Mouse (Mus musculus) embryo, embryonic 11 days (tissue): ENCODE data around the gene Tacr2.

Experiments used
- DNase-seq: peaks from one replicate; pipeline ENCODE4 v3.0.0-alpha.2; 2015

Tacr2 gene

GRCm38 (mm10) chr10:62242358-62242757 lies 9.9 kb upstream of the Tacr2 start:
- no peak for DNase-seq

- peak; percentile 68 for DNase-seq
Observed at GRCm38 (mm10) chr10:62242896-62243295, 9.3 kb upstream of the Tacr2 start.

- DNase-seq, result no peak
Observed at GRCm38 (mm10) chr10:62244067-62244466, 8.2 kb upstream of the Tacr2 start.

- no peak for DNase-seq
Observed at GRCm38 (mm10) chr10:62247156-62247555, 5.1 kb upstream of the Tacr2 start.

GRCm38 (mm10) chr10:62247815-62248214 lies 4.4 kb upstream of the Tacr2 start:
- no peak for DNase-seq

- DNase-seq, result no peak
Observed at GRCm38 (mm10) chr10:62252496-62253235, 428 bp downstream of the Tacr2 start.

GRCm38 (mm10) chr10:62258298-62258697 lies 6.1 kb downstream of the Tacr2 start:
- DNase-seq, result no peak

GRCm38 (mm10) chr10:62261115-62261886 lies 9.1 kb downstream of the Tacr2 start:
- DNase-seq, result peak; percentile 91

GRCm38 (mm10) chr10:62264299-62264698 lies 12.1 kb downstream of the Tacr2 start:
- no peak for DNase-seq

- no peak for DNase-seq
Observed at GRCm38 (mm10) chr10:62269278-62269677, 17.0 kb downstream of the Tacr2 start.

- peak; percentile 84 for DNase-seq
Observed at GRCm38 (mm10) chr10:62275235-62275634, 23.0 kb downstream of the Tacr2 start.

GRCm38 (mm10) chr10:62277499-62278293 lies 25.5 kb downstream of the Tacr2 start:
- DNase-seq, result no peak

- no peak for DNase-seq
Observed at GRCm38 (mm10) chr10:62279066-62279465, 26.8 kb downstream of the Tacr2 start.

- no peak for DNase-seq
Observed at GRCm38 (mm10) chr10:62279671-62280070, 27.4 kb downstream of the Tacr2 start.

- no peak for DNase-seq
Observed at GRCm38 (mm10) chr10:62282782-62283181, 30.5 kb downstream of the Tacr2 start.

GRCm38 (mm10) chr10:62283206-62283792 lies 31.1 kb downstream of the Tacr2 start:
- no peak for DNase-seq

- DNase-seq, result no peak
Observed at GRCm38 (mm10) chr10:62287460-62288124, 35.4 kb downstream of the Tacr2 start.

GRCm38 (mm10) chr10:62294112-62294511 lies 41.9 kb downstream of the Tacr2 start:
- no peak for DNase-seq

- DNase-seq, result no peak
Observed at GRCm38 (mm10) chr10:62296086-62296872, 44.0 kb downstream of the Tacr2 start.

- DNase-seq, result no peak
Observed at GRCm38 (mm10) chr10:62300006-62300827, 48.0 kb downstream of the Tacr2 start.

GRCm38 (mm10) chr10:62305090-62305489 lies 52.9 kb downstream of the Tacr2 start:
- DNase-seq, result no peak
